Mouse (Mus musculus): ENCODE measurements at regions not wholly inside any gene's neighbourhood (a gene's known extent, or its start where the extent isn't known, plus 50 kb on each side); places are given as distances from the start of the nearest gene placed in this dataset.

GRCm38 (mm10) chr1:72091344-72091743 lies 120.8 kb downstream of the Mreg start:
- H3K4me2 ChIP-seq, result no peak overlapping the region
- H3K27me3 ChIP-seq (ENCODE audit: insufficient read depth, low read length), result no peaks in the 10 kb centered on the region
- DNase-seq (no peak), ATAC-seq (ENCODE audit: insufficient read depth) (no peak)
- H3K36me3 ChIP-seq (ENCODE audit: insufficient read depth), result no peaks in the 10 kb centered on the region
- no peak overlapping the region for H3K4me3 ChIP-seq (ENCODE audit: low read depth, low read length)
- H3K4me1 ChIP-seq (ENCODE audit: insufficient read depth), result no peaks in the 10 kb centered on the region
- TF ChIP-seq CTCF (IDR thresholded peaks at IDR 0.05; ENCODE audit: low read depth), result no peak
- no peak overlapping the region for H3K9ac ChIP-seq
- H3K27ac ChIP-seq (ENCODE audit: low read depth), result no peak overlapping the region
- H3K9me3 ChIP-seq (ENCODE audit: low read depth, low read length), result no peaks in the 10 kb centered on the region
- 55% methylated on average over 2 of the region's 2 CpGs for WGBS

GRCm38 (mm10) chr1:72085661-72086060 lies 126.4 kb downstream of the Mreg start:
- DNase-seq, result no peak
- WGBS, result 50% methylated on average over 6 of the region's 6 CpGs

GRCm38 (mm10) chr1:72084219-72084618 lies 127.9 kb downstream of the Mreg start:
- Histone ChIP-seq H3K4me3 (ENCODE audit: low read depth, low read length) (no peak overlapping the region), H3K9me3 (ENCODE audit: low read depth, low read length) (no peaks in the 10 kb centered on the region), H3K27me3 (ENCODE audit: insufficient read depth, low read length) (no peaks in the 10 kb centered on the region), H3K4me2 (no peak overlapping the region), H3K27ac (ENCODE audit: low read depth) (no peak overlapping the region), H3K4me1 (ENCODE audit: insufficient read depth) (no peaks in the 10 kb centered on the region), H3K9ac (no peak overlapping the region), H3K36me3 (ENCODE audit: insufficient read depth) (no peaks in the 10 kb centered on the region)
- TF ChIP-seq CTCF (IDR thresholded peaks at IDR 0.05; ENCODE audit: low read depth), result no peak
- 69% methylated on average over 3 of the region's 3 CpGs for WGBS
- ATAC-seq (ENCODE audit: insufficient read depth) (no peak), DNase-seq (no peak)

More at GRCm38 (mm10) chr1:72085661-72086060, 126.4 kb downstream of the Mreg start:
- H3K9me3 ChIP-seq (ENCODE audit: low read depth, low read length), result no peaks in the 10 kb centered on the region
- no peaks in the 10 kb centered on the region for H3K36me3 ChIP-seq (ENCODE audit: insufficient read depth)
- no peak overlapping the region for H3K9ac ChIP-seq
- ATAC-seq (ENCODE audit: insufficient read depth), result no peak
- TF ChIP-seq CTCF (IDR thresholded peaks at IDR 0.05; ENCODE audit: low read depth), result no peak
- H3K27ac ChIP-seq (ENCODE audit: low read depth), result no peak overlapping the region
- no peaks in the 10 kb centered on the region for H3K4me1 ChIP-seq (ENCODE audit: insufficient read depth)
- H3K4me3 ChIP-seq (ENCODE audit: low read depth, low read length), result no peak overlapping the region
- H3K4me2 ChIP-seq, result no peak overlapping the region
- no peaks in the 10 kb centered on the region for H3K27me3 ChIP-seq (ENCODE audit: insufficient read depth, low read length)

- Histone ChIP-seq H3K27ac (ENCODE audit: low read depth) (no peak overlapping the region), H3K9me3 (ENCODE audit: low read depth, low read length) (no peaks in the 10 kb centered on the region), H3K4me1 (ENCODE audit: insufficient read depth) (no peaks in the 10 kb centered on the region), H3K9ac (no peak overlapping the region), H3K4me2 (no peak overlapping the region), H3K4me3 (ENCODE audit: low read depth, low read length) (no peak overlapping the region), H3K36me3 (ENCODE audit: insufficient read depth) (no peaks in the 10 kb centered on the region), H3K27me3 (ENCODE audit: insufficient read depth, low read length) (no peaks in the 10 kb centered on the region)
- DNase-seq (no peak), ATAC-seq (ENCODE audit: insufficient read depth) (no peak)
- 77% methylated on average over 4 of the region's 4 CpGs for WGBS
- TF ChIP-seq CTCF (IDR thresholded peaks at IDR 0.05; ENCODE audit: low read depth), result no peak
Measured at GRCm38 (mm10) chr1:72082366-72082765, 129.7 kb downstream of the Mreg start.

GRCm38 (mm10) chr1:72081811-72082210 lies 130.3 kb downstream of the Mreg start:
- no peak overlapping the region for H3K9ac ChIP-seq
- H3K4me3 ChIP-seq (ENCODE audit: low read depth, low read length), result no peak overlapping the region
- WGBS, result 66% methylated on average over 5 of the region's 5 CpGs
- TF ChIP-seq CTCF (IDR thresholded peaks at IDR 0.05; ENCODE audit: low read depth), result no peak
- no peak overlapping the region for H3K27ac ChIP-seq (ENCODE audit: low read depth)
- H3K4me2 ChIP-seq, result no peak overlapping the region
- H3K4me1 ChIP-seq (ENCODE audit: insufficient read depth), result no peaks in the 10 kb centered on the region
- no peaks in the 10 kb centered on the region for H3K9me3 ChIP-seq (ENCODE audit: low read depth, low read length)
- ATAC-seq (ENCODE audit: insufficient read depth), result no peak
- H3K27me3 ChIP-seq (ENCODE audit: insufficient read depth, low read length), result no peaks in the 10 kb centered on the region
- H3K36me3 ChIP-seq (ENCODE audit: insufficient read depth), result no peaks in the 10 kb centered on the region
- no peak for DNase-seq

GRCm38 (mm10) chr1:72078926-72079550 lies 133.1 kb downstream of the Mreg start:
- H3K27me3 ChIP-seq (ENCODE audit: insufficient read depth, low read length), result no peaks in the 10 kb centered on the region
- no peak overlapping the region for H3K4me2 ChIP-seq
- no peak overlapping the region for H3K27ac ChIP-seq (ENCODE audit: low read depth)
- H3K9ac ChIP-seq, result no peak overlapping the region
- no peaks in the 10 kb centered on the region for H3K4me1 ChIP-seq (ENCODE audit: insufficient read depth)
- no peak for ATAC-seq (ENCODE audit: insufficient read depth)
- H3K4me3 ChIP-seq (ENCODE audit: low read depth, low read length), result no peak overlapping the region
- H3K9me3 ChIP-seq (ENCODE audit: low read depth, low read length), result no peaks in the 10 kb centered on the region
- DNase-seq, result peak; percentile 13
- H3K36me3 ChIP-seq (ENCODE audit: insufficient read depth), result no peaks in the 10 kb centered on the region
- 61% methylated on average over 7 of the region's 7 CpGs for WGBS
- no peak for TF ChIP-seq CTCF (IDR thresholded peaks at IDR 0.05; ENCODE audit: low read depth)

- ATAC-seq (ENCODE audit: insufficient read depth) (no peak), DNase-seq (no peak)
- Histone ChIP-seq H3K27ac (ENCODE audit: low read depth) (no peak overlapping the region), H3K4me2 (no peak overlapping the region), H3K27me3 (ENCODE audit: insufficient read depth, low read length) (no peaks in the 10 kb centered on the region), H3K9ac (no peak overlapping the region), H3K4me3 (ENCODE audit: low read depth, low read length) (no peak overlapping the region), H3K4me1 (ENCODE audit: insufficient read depth) (no peaks in the 10 kb centered on the region), H3K9me3 (ENCODE audit: low read depth, low read length) (no peaks in the 10 kb centered on the region), H3K36me3 (ENCODE audit: insufficient read depth) (no peaks in the 10 kb centered on the region)
- TF ChIP-seq CTCF (IDR thresholded peaks at IDR 0.05; ENCODE audit: low read depth), result no peak
- 36% methylated on average over 1 of the region's 1 CpGs for WGBS
Measured at GRCm38 (mm10) chr1:72076341-72076740, 135.8 kb downstream of the Mreg start.

All from lung, embryonic 14.5 days (tissue).